Mouse (Mus musculus): Measurements from ENCODE around the gene Nprl3. TPM values are rescaled to one million over a fixed set of nuclear protein-coding genes. Genes with fewer than 3 reads are reported as not detected.
A peak's percentile ranks its signal among the peaks of the same experiment; 100 is the strongest.
"Not testable (repeated sequence)": the region's sequence is repeated elsewhere in the genome, so short reads cannot be mapped to it uniquely, and the experiment has no call there.

Nprl3 gene
- total RNA-seq (2021) (10 to 100 TPM; 58.6 to 68.2 TPM), polyA plus RNA-seq (2012; rRNA removed) (176 and 201 TPM in 2 replicates)
- long read RNA-seq, transcript Nprl3-201 (13 exons, 2,865 nt), result major isoform, 19 of 55 reads
- long read RNA-seq, partial matches to known transcripts, result 5 of 55 reads
- long read RNA-seq, other reads (novel, unspliced or antisense), result 29 of 55 reads

GRCm38 (mm10) chr11:32267188-32267884 lies at the start of gene Nprl3:
Gene Nprl3, minus strand, starts transcription at chr11:32267707.
- peak; percentile 98 for DNase-seq

DNA sequence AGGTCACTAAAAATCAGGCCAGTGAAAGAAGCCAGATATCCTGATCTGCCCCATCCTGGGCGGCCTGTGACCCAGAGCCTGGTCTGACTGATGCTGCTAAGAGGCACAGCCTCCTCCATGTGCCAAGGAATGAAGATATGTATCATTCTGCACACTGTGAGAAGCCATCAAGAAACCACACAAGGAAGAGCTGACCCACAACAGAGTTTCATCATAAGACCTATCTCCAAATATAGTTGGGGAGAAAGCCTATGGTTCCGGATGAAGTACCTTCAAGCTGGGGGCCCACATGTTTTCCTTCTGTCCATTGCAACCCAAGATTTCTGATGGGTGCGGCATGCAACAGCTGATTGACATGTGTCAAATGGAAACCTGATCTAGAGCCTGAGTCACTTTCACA lies 48.5 kb upstream of the Nprl3 start:
- no peak for DNase-seq

DNA sequence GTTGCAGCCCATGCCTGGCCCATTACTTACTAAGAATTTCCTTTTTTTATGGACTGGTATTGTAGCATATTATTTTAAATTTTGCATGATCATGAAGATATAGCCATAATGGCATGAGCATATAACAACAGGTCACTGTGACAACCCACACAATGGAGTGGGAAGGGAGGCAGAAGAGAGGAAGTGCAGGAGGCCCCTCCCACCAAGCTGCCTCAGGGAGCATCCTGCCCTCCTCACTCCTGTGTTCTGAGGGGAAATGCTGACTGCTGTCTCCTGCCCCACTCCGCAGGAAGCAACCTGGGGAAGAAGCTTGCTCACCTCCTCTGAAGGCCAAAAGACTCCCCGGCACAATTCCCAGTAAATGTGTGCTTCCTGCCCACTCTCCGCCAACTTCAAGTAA lies 42.4 kb upstream of the Nprl3 start:
- no peak for DNase-seq

DNA sequence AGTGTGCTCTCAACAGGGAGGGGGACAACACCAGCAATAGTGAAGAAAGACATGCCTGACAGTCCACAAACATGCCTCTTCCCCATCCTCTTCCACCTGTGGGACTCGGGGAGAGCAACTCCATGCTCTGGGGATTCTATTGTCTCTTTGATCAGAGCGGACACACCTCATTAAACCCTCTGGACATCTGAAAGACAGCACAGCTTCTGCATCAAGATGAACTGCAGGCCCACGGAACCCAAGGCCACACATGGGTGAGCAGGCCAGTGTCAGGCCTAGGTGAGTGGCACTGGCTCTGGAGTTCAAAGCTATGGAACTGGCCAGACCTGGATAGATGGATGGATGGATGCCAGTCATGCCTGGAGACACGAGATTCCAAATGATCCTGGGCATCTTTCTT lies 41.9 kb upstream of the Nprl3 start:
- no peak for DNase-seq

DNA sequence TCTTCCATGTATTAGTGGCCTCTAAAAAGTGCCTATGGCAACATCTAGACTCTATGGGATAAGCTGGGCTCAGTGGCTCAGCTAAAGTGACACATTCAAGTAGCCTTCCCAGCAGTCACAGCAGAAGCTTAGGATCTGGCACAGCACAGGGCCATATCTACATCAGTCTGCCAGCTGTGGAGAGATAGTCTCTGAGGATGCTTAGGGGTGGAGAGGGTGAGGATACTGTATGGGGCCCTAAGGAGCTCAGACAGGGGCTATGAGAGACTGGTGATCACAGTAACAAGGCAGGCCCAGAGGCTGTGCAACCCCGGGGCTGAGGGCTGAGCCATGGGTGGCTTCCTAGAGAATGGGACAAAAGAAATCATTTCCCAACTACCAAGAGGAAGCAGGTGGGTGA lies 39.5 kb upstream of the Nprl3 start:
- DNase-seq, result no peak

- no peak for DNase-seq
These were observed 35.9 kb upstream of the Nprl3 start for GRCm38 (mm10) chr11:32303455-32303854.

DNA sequence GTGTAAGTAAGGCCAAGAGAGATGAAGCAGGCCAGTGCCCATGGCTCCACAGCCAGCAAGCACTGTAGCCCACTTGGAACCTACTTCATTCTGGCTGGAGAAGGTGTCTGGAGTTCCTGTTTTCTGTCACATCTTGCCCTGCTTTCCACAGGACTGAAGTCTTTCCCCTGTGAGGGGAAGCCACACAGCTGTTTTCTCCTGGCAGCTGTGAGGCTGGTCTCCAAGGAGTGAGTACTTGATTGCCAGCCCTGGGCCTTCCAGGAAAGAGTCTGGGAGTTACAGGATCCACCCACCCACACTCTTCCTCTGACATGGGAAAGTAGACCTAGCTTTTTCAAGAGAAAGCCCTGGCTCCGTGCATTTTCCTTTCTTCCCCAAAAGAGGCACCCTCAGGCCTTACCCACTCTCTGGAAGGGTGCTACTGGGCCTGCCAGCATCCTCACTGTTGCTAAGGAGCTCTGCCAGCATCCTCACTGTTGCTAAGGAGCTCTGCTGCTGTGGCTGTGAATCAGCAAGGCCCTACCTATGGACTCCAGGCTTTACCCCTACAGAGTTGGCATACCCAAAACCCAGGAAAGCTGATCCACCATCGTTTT lies 35.4 kb upstream of the Nprl3 start:
- no peak for DNase-seq

- no peak for DNase-seq
These were observed 34.0 kb upstream of the Nprl3 start for GRCm38 (mm10) chr11:32301506-32301905.

DNA sequence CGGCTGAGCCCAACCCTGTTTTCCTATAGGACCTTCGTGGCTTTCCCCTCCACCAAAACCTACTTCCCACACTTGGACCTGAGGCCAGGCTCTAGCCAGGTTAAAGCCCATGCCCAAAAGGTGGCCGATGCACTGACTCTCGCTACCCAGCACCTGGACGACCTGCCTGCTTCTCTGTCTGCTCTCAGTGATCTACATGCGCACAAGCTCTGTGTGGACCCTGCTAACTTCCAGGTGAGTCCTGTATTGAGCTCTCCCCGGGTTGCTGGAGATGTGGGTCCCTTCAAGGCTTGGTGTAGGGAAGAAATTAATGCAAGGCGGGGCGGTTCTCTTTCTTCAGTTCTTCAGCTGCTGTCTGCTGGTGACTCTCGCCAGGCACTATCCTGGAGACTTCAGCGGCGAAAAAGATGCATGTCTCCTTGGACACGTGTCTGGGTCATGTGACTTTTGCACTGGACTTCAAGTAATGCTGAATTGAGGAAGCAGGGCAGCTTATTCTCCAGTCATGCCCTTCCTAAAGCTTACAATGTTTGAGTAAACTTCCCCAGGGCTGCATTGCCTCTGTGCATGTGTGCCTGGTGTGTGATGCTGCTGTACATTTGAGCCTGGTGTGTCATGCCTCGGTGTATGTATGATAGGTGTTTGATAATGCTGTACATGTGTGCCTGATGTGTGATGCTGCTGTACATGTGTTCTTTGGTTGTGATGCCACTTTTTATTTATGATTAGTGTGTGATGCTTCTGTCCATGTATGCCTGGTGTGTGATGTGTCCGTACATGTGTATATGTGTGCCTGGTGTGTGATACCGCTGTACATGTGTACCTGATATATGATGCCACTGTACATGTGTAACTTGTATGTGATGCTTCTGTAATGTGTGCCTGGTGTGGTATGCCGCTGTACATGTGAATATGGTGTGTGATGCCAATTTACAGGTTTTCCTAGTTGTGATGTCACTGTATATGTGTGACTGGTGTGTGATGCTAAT lies 33.1 kb upstream of the Nprl3 start:
- no peak for DNase-seq

GRCm38 (mm10) chr11:32299865-32300264 lies 32.4 kb upstream of the Nprl3 start, which contains the start of gene Hbq1a:
Gene Hbq1a, plus strand, starts transcription at chr11:32300069.
- peak; percentile 55 for DNase-seq

DNA sequence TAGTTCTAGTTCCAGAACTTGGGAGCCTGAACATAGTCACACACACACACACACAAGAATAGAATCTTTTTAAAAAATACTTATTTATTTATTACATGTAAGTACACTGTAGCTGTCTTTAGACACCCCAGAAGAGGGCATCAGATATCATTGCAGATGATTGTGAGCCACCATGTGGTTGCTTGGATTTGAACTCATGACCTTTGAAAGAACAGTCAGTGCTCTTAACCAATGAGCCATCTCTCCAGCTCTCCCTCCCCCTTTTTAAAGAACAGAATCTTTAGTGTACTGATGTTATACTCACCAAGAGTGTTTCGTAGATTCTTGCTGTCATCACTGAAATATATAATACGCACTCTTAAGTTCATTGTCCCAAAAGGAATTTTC lies 31.0 kb upstream of the Nprl3 start:
- DNase-seq, result no peak

GRCm38 (mm10) chr11:32297866-32298531 lies 30.5 kb upstream of the Nprl3 start:
- DNase-seq, result no peak

DNA sequence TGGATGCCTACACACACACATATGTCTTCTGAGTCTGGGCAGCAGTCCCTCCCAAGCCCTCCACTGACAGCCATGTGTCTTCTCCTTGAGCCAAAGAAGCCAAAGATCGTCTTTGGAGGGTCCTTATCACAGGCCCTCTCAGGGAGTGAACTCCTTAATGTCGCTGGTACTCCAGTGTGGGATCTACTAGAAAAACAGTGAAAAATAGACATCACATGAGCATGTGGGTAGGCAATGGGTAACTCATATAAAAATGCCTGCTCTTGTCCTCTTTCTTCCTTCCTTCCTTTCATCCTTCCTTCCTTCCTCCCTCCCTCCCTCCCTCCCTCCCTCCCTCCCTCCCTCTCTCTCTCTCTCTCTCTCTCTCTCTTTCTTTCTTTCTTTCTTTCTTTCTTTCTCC lies 29.9 kb upstream of the Nprl3 start:
- not testable (repeated sequence) for DNase-seq

DNA sequence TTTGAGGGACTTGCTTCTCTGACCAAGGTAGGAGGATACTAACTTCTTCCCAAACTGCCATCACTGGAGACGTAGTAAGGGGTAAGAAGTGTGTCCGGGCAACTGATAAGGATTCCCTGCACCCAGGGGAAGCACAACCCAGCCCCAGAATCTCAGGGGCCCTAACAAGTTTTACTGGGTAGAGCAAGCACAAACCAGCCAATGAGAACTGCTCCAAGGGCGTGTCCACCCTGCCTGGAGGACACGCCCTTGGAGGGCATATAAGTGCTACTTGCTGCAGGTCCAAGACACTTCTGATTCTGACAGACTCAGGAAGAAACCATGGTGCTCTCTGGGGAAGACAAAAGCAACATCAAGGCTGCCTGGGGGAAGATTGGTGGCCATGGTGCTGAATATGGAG lies 28.7 kb upstream of the Nprl3 start, which contains the start of gene Hba-a2:
TSS of gene Hba-a2 (plus strand) at position 287 of the 400 bp plus-strand sequence.
- DNase-seq, result not testable (repeated sequence)

GRCm38 (mm10) chr11:32293479-32293878 lies 26.0 kb upstream of the Nprl3 start:
- not testable (repeated sequence) for DNase-seq

- DNase-seq, result not testable (repeated sequence)
These were observed 25.3 kb upstream of the Nprl3 start for GRCm38 (mm10) chr11:32292819-32293218.

DNA sequence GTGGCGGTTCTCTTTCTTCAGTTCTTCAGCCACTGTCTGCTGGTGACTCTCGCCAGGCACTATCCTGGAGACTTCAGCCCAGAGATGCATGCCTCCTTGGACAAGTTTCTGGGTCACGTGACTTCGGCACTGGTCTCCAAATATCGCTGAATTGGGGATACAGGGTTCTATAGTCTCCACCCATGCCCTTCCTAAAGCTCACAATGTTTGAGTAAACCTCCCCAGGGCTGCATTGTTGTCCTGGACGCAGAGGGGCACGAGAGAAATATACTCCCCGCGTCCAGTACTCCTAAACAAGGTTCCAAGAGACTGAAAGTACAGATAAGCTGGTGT lies 20.0 kb upstream of the Nprl3 start:
- DNase-seq, result no peak

- peak; percentile 81 for DNase-seq
These were observed 19.4 kb upstream of the Nprl3 start, which contains the start of gene Hbq1b for GRCm38 (mm10) chr11:32286695-32287492. Gene Hbq1b, plus strand, starts transcription at chr11:32286965.

- DNase-seq, result not testable (repeated sequence)
These were observed 18.4 kb upstream of the Nprl3 start for GRCm38 (mm10) chr11:32285887-32286286.

DNA sequence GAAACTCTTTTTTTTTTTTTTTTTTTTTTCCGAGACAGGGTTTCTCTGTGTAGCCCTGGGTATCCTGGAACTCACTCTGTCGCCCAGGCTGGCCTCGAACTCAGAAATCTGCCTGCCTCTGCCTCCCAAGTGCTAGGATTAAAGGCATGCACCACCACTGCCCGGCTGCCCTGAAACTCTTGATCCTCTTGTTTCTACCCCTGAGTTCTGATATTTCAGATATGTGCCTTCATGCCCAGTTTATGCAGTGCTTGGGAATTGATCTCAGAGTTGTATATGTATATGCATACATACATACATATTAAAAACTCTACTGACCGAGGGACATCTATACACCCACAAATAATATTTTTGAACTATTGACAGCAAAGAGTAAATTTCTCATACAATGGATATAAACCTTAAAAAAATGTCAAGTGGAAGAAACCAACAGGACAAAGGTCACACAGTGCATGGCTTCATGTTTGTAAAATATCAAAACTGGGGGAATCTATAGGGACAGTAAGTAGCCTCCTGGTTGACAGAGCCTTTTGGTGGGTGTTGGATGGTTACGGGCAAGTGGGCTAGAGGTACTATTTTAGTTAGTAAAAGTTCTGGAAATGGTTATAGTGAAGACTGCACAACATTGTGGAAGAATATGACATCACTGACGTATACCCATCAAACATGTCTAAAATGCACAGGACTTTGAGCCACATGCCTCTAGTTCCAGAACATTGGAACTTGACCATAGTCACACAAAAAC lies 17.7 kb upstream of the Nprl3 start:
- no peak for DNase-seq
